Mouse (Mus musculus) cortical plate, adult 2 months (tissue): ENCODE data around the gene Casp4.

Experiments
- CTCF ChIP-seq: fragments of 200-500 bp; IDR thresholded peaks from 2 replicates; pipeline ENCODE4 v1.5.1; 2011; ENCODE audit warnings: mild to moderate bottlenecking, control low read depth, low read length; ENCODE audit not compliant: insufficient read depth; ENCODE audit errors: extremely low read depth
- POLR2A ChIP-seq: fragments of 200-500 bp; IDR thresholded peaks from 2 replicates; pipeline ENCODE4 v1.6.1; 2011; ENCODE audit warnings: mild to moderate bottlenecking, low read length, control low read depth; ENCODE audit not compliant: insufficient read depth; ENCODE audit errors: extremely low read depth

DNA sequence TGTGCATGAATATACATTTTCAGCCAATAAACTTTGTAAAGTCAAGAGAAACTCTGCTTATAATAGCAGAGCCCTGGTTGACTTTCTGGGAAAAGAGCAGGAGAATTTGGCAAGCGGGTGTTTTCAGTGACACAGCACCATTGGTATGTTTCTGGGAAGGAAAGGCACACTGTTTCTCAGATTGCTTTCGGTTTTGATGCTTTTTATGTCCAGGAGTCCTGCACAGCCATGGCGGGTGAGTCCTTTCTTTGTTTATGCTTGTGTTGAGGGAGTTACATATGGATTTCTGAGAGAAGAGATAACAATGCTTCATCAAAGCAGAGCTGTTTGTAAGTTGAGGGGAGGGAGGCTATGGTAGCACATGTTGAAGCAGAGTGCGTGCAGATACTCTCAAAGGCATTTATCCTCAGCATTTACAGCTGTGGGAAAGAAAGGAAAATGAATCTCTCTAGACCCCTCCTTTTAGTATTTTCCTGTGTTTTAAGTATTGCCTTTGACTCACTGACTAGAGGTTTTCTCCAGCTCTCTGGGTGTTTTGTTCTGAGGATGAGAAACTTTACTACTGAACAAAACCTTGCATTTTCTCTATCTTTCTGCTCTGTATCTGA is 36.8 kb downstream of the Casp4 start, which contains the start of gene Casp12:
- TF ChIP-seq CTCF = no peak
- TF ChIP-seq POLR2A = no peak
